Mouse (Mus musculus) spleen, adult 12 weeks (tissue): ENCODE results near the gene Rbms2.
A peak's percentile ranks its signal among the peaks of the same experiment; 100 is the strongest.
"Not testable (repeated sequence)": the region's sequence is repeated elsewhere in the genome, so short reads cannot be mapped to it uniquely, and the experiment has no call there.

ENCODE experiments used
- DNase-seq: peaks from one replicate; pipeline ENCODE4 v3.0.0; 2022; ENCODE audit warnings: low spot score

The Rbms2 gene

GRCm38 (mm10) chr10:128179989-128180388 lies at the start of gene Rbms2:
Gene Rbms2 (minus strand): TSS chr10:128180297.
- DNase-seq: no peak

GRCm38 (mm10) chr10:128228009-128228408 lies 47.9 kb upstream of the Rbms2 start:
- DNase-seq: no peak

GRCm38 (mm10) chr10:128227592-128227991 lies 47.5 kb upstream of the Rbms2 start:
- DNase-seq: no peak

GRCm38 (mm10) chr10:128225538-128225937 lies 45.4 kb upstream of the Rbms2 start, which contains the start of gene Mip:
Gene Mip (plus strand): TSS chr10:128225838.
- no peak for DNase-seq

GRCm38 (mm10) chr10:128225064-128225463 lies 45.0 kb upstream of the Rbms2 start:
- DNase-seq: no peak

DNA sequence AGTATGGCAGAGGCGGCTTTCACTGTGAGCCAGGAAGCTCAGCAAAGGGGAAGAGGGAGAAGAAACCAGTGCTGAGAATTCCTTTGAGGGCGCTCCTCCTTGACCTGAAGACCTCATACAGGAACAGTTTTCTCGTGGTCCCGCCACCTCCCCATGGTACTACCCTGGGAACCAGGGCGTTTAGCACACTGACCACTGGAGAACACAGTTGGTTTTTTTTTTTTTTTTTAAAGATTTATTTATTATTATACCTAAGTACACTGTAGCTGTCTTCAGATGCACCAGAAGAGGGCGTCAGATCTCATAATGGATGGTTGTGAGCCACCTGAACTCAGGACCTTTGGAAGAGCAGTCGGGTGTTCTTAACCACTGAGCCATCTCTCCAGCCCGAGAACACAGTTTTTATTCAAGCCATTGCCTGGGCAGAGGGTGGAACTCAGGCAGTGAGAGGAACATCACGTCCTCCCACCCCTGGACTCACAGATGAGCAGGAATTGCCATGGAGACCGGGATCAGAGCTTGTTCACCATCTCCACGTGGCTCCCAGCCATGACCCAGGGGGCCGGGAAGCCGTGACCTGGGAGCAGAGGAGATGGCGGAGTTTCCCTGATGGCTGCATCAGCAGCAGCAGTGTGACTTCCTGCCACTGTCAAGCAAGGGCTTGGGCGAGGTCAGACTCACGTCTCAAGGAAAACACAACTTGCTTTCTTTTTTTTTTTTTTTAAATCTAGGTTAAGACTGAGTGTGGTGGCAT lies 41.6 kb upstream of the Rbms2 start:
- no peak for DNase-seq

DNA sequence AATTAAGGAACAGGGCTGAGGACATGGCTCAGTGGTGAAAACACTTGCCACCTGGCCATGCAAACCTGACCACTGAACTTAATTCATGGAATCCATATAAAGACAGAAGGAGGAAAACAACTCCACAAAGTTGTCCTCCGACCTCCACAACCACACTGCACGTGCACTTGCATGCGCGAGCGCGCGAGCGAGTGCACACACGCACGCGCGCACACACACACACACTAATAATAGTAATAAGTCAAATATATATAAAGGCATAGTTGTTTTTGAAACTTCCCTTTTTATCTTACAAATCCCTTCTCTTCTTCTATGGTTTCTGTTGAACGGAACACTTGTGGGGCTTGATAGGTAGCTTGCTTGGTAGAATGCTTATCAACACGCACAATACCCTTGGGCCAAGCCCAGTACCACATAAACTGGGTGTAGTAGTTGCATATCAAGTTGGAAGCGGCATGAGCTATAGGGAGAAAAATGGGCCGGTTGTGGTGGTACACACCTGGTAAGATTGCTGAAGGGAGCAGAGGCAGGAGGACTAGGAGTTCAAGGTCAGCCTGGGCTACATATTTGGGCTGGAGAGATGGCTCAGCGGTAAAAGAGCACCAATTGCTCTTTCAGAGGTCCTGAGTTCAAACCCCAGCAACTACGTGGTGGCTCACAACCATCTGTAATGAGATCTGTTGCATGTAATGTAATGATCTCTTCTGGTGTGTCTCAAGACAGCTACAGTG lies 38.5 kb upstream of the Rbms2 start:
- no peak for DNase-seq

- no peak for DNase-seq
Observed at GRCm38 (mm10) chr10:128214981-128215380, 34.9 kb upstream of the Rbms2 start.

GRCm38 (mm10) chr10:128214112-128214511 lies 34.0 kb upstream of the Rbms2 start:
- not testable (repeated sequence) for DNase-seq

DNA sequence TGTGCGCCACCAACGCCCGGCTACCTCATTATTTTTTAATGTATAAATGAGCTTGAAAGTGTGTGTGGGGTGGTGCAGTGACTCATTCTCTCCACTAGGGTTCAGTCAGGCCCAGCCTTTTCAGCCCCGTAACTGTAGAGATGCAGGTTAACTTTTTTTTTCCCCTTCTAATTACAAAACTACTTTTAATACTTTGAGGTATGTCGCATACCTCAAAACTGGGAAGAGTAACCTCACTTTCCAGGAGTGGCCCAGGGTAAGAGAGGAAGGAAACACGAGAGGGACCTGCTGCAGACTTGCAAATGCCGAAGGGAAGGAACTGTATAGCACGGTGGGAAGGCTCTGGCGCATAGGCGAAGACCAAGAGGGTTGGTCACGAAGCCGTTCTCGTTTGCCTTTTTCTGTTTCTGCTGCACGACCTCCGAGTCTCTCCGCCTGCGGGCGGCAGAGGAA lies 32.8 kb upstream of the Rbms2 start:
- DNase-seq: peak; percentile 30

- no peak for DNase-seq
Observed at GRCm38 (mm10) chr10:128212148-128212547, 32.1 kb upstream of the Rbms2 start.

- DNase-seq: peak; percentile 82
Observed at GRCm38 (mm10) chr10:128211390-128212108, 31.5 kb upstream of the Rbms2 start, which contains the start of gene Spryd4. Gene Spryd4 (minus strand): TSS chr10:128211807.

DNA sequence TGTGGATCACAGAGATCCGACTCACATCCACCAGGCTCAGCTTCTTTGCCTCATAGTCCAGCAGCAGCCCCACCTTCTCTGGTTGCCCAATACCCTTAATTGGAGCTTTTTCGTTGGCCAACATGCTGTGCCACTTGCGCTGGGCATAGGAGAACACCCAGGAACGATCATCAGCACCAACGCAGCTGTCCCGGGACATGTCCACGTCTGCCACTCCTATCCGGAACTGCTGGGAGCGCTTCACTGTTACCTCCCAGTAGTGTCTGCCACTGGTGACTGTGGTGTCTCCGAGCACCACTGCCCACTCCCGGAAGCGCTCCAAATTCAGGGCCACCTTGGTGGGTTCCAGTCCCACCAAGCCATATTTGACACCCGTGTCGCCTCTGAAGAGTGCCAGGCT lies 30.9 kb upstream of the Rbms2 start:
- DNase-seq: no peak

DNA sequence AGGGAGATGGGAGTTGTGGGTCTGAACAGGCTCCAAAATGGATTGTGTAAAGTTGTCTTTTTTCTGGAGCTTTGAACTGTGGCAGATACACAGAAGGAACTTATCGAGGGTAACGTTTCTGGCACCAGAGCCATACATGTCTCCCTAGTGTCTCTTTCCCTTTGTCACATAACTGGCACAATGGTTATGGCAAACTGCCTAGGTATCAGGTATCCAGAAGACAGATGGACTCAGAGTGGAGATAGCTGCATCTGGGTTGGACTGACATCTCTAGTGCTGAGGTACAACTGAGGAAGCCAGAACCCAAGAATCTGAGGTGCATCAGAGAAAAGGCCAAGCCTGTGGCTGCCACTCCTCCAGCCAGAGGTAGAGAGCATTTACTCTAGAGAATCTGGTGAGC lies 30.0 kb upstream of the Rbms2 start:
- DNase-seq: no peak

- DNase-seq: no peak
Observed at GRCm38 (mm10) chr10:128209311-128210009, 29.4 kb upstream of the Rbms2 start.

DNA sequence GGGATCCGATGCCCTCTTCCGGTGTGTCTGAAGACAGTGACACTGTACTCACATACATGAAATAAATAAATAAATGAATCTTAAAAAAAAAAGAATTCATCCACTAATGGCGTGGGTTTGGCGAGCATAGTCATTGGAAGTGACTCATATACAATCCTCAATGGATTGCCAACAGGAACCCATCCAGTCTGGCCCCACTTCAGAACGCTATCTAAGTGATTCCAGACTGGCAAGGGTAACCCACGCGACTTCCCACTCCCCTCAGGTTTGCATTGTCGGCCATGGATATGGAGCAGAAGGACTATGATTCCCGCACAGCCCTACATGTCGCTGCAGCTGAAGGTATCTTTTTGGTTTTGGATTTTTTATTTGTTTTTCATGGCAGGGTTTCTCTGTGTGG lies 28.2 kb upstream of the Rbms2 start:
- DNase-seq: no peak

GRCm38 (mm10) chr10:128204941-128205340 lies 24.8 kb upstream of the Rbms2 start:
- DNase-seq: no peak

GRCm38 (mm10) chr10:128201856-128202255 lies 21.8 kb upstream of the Rbms2 start:
- no peak for DNase-seq

DNA sequence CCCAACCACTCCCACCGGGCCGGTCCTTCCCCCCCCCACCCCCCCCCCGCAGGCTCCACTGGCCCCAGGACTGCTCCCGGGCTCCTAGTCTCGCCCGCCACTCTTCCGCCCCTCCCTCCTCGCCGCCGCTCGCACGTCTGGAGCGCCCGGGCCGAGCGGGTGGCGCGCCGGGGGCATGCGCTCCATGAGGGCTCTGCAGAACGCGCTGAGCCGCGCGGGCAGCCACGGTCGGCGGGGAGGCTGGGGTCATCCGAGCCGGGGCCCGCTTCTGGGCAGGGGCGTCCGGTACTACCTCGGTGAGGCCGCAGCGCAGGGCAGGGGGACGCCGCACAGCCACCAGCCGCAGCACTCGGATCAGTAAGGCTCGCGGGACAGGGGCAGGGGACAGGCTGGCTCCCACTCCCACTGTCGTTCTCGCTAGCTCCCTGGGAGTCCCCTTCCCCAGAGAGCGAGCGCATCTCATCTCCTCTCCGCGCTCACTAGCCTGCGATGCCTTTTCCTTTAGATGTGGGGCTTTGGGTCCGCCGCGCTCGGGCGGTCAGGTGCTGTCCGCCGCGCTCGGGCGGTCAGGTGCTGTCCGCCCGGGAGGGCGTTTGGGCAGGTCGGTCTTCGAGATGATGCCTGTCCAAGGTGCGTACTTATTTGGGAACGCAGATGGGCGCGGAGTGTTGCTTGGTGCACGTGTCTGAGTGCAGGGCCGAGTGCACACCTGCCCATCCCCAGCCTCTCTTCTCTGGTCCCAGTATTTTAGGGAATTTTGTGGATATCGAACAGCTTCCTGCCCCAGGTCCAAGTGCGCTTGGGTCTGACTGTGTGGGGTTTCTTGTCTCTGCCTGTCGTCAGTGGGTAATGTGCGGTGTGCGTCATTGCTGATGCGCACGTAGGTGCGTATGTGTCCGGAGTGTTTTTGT lies 14.7 kb upstream of the Rbms2 start:
- DNase-seq: no peak

GRCm38 (mm10) chr10:128194024-128194550 lies 14.0 kb upstream of the Rbms2 start, which contains the start of gene Gls2:
Gene Gls2 (plus strand): TSS chr10:128194457.
- DNase-seq: peak; percentile 61

DNA sequence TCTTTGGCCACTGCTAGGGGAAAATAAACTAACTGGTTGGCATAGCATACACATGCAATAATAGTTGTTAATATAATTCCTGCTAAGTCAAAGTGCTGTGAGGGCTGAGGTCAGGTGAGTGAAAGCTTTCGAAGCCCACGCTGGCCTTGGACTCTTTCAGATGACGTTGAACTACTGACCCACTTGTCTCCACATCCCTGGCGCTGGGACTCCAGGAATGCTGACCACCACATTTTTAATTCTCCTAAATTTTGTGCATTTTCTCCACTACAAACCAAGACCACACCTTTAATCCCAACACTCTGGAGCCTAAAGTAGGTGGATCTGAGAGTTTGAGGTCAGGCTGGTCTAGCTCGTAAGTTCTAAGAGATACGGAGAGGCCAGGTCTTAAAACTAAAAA lies 13.0 kb upstream of the Rbms2 start:
- DNase-seq: no peak
